Mouse (Mus musculus) 3134 (cell line): Measurements from ENCODE around the gene Derl3.

Experiments
- DNase-seq: peaks from one replicate; pipeline ENCODE4 v3.0.0-alpha.2; 2011; ENCODE audit warnings: low spot score; ENCODE audit not compliant: insufficient read length; ENCODE audit errors: extremely low read depth

Gene Derl3

DNA sequence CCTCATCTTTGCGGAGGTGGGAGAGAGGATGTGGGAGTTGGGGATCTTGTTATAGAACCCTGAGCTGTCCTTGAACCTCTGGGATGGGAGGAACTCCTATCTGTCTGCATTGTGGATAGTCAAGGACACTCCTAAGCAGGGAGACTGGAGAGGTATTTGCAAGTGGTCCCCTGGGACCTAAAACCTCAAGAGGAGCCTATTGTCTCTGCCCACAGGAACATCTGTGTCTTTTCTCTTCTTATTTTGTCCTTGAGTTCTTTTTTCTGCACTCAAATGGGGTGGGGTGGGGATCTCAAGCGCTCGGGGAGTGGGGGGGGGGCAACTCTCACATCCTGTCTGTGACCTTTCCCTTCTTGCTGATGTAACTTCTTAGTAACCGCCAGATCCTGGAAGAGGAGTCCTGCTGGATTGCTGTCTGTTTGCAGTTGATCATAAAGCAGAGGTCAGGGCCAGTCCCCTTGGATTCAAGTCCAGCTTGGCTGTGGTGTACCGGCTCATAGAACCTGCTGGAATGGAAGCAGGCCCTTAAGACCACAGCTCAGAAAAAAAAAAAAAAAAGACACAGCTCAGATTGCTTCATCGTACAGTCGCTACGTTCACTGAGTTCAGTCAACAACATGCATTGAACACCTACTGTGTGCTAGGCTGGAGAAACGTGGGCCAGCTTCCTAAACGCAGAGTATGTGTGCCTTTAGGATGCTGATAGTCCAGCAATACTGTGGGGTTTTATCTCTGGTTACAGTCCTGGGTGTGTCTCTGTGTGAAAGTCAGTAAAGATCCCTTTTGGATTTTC, 44.8 kb downstream of the Derl3 start:
- no peak for DNase-seq

DNA sequence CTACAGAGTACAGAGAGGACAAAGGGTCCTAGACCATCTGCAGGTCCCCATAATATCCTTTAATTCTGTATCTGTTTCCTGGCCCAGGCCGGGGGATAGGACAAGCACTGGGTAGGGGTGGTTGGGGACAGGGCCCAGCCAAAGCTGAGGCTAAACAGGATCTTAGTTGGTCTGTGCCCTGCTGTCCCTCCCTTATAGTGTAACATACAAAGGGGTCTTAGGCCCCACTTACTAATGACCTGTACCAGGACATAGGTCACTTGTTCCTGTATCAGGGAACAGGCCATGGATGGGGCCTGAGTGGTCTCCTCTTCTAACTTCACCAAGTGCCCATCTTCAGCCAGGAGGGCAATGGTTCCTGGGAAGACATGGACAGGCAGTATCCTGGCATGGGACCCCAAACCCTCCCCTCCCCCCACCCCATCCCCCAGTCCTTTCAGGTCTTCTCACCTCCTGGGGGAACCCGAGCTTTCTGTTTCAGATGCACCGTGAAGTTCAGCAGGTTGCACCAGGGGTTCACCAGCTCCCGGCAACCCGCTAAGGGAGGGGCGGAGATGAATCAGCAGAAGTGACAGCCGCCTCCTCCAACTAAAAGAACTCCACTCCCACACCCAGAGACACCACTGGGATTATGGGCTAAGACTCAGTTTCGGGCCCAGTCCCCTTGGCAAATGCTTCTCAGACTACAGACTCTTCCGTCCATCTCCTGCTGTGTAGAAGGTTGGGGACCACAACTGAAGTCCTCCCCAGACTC, 46.4 kb downstream of the Derl3 start:
- DNase-seq = no peak

DNA sequence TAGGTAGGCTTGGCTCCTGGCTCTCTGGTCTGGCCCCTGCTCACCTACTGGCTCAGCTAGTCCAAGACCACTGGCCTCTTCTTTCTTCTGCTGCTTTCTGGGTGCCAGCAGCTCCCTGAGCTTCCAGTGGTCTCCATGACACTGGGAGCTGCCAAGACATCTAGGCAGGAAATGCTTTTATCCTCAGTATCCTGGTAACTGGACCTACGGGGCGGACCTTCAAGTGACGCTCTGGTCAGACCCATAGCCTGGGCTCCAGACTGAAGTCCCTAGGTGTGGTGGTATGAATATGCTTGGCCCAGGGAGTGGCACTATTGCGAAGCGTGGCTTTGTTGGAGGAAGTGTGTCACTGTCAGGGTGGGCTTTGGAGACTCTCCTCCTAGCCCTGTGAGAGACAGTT, 47.3 kb downstream of the Derl3 start, which contains the start of gene Gm867:
Gm867 (minus strand) TSS at position 153 of the 400 bp plus-strand sequence.
- no peak for DNase-seq

DNA sequence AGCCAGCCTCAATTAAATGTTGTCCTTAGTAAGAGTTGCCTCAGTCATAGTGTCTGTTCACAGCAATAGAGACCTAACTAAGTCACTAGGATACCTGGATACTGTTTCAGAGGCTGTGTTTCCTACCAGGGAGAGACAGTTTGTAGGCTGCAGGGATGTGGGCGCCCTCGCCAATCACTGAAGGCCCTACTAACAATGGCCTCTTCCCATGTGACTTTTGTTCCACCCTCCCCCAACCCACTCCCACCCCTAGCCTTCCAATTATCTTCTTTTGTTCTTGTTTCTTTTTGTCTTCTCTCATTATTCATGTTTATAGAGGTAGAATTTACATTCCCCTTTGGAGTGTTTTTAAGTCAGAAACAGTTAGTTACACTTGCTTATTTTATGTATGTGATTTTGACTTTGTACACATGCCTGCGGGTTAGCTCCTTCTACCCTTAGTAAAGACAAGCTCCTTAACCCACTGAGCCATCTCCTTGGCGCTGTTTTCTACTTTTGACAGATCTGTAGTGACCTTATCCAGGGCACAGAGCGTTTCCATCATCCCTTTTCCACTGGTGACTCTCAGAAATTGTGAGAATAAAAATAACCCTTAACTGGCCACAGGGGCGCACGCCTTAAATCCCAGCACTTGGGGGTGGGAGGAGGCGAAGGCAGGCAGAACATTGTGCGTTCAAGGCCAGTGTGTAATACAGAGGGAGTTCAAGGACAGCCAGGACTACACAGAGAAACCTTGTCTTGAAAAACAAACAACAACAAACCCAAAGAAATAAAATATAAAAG, 48.0 kb downstream of the Derl3 start:
- DNase-seq = no peak

DNA sequence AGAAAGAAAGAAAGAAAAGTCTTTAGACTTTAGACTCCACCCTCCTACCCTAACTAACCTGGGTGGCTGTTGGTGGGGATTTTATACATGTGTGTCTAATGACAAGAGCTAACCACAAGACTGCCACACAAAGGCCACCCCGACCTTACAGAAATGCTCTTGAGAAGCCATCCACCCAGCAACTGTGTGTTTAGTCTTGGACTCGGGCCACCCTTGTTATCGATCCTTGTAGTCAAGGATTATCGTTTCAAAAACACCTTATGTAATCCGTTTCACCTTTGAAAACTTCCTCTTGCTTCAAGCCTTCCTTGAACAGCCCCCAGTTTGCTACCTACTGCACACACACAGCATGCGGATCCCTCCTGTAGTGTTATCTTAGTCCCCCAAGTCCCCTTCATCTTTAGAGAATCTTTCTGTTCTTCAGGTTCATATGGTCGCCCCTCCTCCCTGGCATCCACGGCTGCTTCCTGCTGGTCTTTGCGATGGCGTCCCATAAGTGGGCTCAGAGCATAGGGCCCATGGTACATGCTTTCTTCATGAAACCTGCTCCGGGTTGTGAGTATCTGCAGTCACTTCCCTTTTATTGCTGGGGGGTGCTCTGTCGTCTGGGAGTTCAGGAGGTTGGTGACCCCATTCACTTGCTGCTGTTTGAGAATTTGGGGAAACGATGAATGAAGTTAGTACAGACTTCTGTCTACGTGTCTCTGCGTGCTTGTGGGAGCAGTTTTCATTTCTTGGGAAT, 49.7 kb downstream of the Derl3 start, which contains the start of gene Vpreb3:
Vpreb3 (plus strand) TSS at position 322 of the 742 bp plus-strand sequence.
- DNase-seq = no peak

DNA sequence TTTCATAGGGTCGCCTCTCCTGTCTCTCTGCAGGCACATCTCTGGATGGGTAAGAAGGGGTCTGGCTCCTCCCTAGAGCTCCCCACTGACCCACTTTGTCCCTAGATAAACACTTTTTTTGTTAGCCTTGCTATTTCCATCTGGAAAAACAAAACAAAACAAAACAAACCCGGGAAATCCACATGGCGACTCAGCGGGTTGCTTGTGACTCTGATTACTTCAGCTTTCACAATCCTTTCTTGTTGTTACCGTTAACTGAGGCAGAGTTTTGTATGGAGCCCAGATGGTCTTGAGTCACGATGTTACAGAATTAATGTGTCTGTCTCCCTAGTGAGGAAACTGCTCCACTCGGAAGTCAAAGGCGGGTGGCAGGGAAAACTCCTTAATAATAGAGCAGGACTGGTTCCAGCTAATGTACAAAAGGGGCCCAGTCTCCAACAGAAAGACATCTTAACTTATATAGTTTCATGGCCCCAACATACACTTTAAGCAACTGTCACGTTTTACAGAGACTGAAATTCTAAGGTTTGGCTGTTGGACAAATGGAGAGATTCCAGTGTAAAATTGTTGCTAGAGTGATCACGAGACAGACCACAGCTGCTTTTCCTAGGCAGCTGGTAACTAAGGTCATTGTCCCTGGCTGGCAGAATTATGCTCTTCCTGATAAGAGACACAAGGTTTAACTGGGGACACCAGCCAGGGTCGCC, 51.0 kb downstream of the Derl3 start:
- DNase-seq = no peak

DNA sequence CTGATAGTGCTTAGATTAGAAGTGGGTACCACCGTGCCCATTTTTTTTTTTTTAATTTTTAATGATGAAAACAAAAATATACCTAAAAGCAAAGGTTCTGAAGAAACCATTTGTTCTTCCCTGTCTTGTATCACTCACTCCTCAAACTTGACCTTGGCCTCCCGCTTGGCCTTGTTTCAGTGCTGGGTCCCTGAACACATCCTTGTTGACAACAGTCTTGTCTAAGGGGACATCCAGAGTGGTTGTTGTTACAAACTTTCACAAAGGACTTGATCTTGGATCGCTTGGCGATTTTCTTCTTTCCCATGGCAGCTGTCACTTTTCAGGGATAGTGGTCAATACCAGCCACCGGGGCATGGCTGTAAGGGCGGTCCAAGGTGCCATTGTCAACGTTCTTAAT, 52.0 kb downstream of the Derl3 start:
- no peak for DNase-seq
